Mouse (Mus musculus) megakaryocyte progenitor cell, adult 5-6 weeks (primary cell): ENCODE data around the gene C1qtnf2. TPM values are rescaled to one million over a fixed set of nuclear protein-coding genes. Genes with fewer than 3 reads are reported as not detected.

Experiments used
- ATAC-seq: replicated peaks from 2 replicates; pipeline ENCODE4 v1.8.0; 2016; ENCODE audit warnings: mild to moderate bottlenecking, moderate TSS enrichment, inconsistent platforms; ENCODE audit not compliant: poor library complexity
- total RNA-seq, 2 experiments: library from RNA; stranded (forward) in 1 of 2; stranded (reverse) in 1 of 2; fragments of 157-497, 149-512 nt in 1 of 2; fragments of 200-1000 nt in 1 of 2; gene quantifications; 2 replicates each; pipeline versions ENCODE4 v1.2.3 to v1.2.4; 2015 to 2017

C1qtnf2 gene
- not detected in 2 replicates for total RNA-seq (2015)
- not detected in 2 replicates for total RNA-seq (2017)

DNA sequence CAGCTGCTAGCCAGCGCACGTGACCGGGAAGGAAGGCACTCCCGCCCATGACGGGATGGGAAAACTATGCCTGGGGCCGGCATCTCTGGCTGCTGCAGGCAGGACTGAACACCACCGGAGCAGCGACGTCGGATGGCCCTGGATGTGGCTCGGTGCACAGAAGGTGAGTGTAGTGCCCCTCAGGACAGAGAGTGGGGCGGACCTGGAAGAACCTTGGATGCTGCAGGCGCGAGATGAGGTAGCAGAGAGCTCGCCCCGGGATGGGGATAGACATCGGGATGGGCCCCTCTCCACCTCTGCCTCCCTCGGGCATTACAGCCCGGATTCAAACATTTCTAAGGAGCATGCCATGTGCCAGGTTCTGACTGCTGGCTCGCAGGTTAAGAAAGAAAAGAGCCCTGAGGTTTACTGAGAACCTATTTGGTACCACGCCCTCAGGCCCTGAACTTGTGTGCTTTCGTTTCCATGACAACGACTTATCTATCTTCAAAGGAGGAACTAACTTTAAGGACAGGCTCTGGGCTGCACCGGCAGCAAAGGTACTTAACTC, at the start of gene C1qtnf2:
Gene C1qtnf2 (plus strand): TSS at position 52 of the 550 bp plus-strand sequence.
- ATAC-seq = peak; percentile 93

GRCm38 (mm10) chr11:43424386-43424785, 49.7 kb upstream of the C1qtnf2 start:
- ATAC-seq = peak; percentile 25; the same call in 1 of the 2 replicates

- ATAC-seq = no peak
These were observed 48.8 kb upstream of the C1qtnf2 start for GRCm38 (mm10) chr11:43425166-43425709.

DNA sequence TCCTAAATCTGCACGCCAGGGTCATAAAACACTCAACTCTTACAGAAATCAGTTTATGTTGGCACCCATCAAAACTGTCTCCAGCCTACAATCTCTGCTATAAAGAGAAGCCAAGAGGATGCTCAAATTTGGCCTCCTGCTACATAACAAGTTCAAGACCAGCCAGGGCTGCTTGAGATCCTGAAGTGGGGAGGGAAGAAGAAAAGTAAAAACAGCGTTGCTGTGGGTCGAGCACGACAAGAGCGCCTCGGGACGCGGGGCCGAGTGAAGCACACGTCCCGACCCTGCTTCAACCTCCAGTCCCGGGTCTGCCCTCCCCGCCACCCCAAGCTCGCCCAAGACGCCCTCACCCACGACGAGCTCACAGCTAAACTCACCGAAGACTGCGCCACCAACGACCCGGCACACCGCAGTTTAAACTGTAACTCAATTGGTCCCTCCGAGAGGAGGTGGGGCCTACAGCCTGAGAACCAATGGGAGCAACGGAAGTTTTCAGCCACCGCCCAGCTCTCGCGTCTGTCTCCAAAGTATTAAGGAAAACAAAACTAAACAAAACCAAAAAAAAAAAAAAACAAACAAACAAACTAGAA, 48.2 kb upstream of the C1qtnf2 start, which contains the start of gene Pttg1:
Gene Pttg1 (minus strand): TSS at position 428 of the 590 bp plus-strand sequence.
- peak; percentile 99 for ATAC-seq

- ATAC-seq = peak; percentile 25; the same call in 1 of the 2 replicates
These were observed 47.6 kb upstream of the C1qtnf2 start for GRCm38 (mm10) chr11:43426414-43426884.

DNA sequence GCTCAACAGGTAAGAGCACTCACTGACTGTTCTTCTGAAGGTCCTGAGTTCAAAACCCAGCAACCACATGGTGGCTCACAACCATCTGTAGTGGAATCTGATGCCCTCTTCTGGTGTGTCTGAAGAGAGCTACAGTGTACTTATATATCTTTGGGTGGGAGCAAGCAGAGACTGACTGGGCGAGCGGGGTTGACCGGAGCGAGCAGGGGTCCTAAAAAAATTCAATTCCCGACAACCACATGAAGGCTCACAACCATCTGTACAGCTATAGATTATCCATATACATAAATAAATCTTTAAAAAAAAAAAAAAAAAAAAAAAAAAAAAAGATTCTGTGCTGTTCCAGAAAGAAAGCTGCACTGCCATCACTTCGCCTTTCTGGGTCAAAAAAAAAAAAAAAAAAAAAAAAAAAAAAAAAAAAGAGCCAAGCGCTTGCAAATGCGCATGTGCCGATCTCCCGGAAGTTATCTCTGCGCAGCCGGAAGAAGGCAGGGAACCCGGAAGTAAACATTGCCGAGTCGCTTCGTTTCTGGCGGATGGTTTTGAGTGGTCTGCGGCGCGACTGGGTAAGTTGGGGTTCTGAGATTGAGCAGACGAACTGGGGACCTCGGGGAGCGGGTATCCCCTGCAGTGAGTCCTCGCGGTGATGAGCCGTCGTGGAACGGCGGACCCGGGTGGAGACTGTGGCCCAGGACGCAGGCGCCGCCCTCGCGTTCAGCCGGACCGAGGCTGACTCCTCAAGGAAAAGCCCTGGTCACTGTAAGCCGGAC, 40.6 kb upstream of the C1qtnf2 start, which contains the start of gene Slu7:
Gene Slu7 (plus strand): TSS at position 491 of the 770 bp plus-strand sequence.
- ATAC-seq = peak; percentile 94

DNA sequence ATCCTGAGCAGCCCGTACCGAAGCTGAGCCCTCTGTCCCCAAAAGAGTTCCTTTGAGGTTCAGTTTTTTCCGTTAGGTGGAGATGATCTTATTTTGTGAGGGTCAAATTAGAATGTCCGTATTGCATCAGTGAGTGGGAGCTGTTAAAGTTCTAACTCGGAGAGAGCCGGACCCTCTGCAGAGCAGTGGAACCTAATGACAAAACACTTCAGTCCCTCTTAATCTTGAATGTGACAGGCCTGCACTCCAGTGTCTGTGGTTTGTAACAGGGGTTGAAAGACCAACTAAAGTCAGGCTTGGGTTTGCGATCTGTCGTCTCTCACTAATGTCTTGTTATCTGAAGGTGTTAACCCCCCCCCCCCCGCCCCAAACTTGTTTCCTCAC, 40.1 kb upstream of the C1qtnf2 start:
- ATAC-seq = peak; percentile 43

GRCm38 (mm10) chr11:43441121-43441520, 33.0 kb upstream of the C1qtnf2 start:
- ATAC-seq = no peak

DNA sequence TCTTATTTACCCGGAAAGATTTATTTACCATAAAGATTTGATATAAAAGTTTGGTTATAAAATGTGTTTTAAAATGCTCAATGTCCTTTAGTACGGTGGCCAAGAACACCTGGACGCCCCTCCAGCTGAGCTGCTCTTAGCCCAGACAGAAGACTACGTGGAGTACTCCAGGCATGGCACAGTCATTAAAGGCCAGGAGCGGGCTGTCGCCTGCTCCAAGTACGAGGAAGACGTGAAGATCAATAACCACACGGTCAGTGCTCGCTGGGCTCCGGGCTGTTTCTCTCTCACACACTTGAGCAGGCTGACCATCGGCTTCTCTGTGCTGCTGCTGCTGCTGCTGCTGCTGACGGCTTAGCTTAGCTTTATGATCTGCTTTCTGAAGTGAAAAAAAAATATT, 30.9 kb upstream of the C1qtnf2 start:
- no peak for ATAC-seq

GRCm38 (mm10) chr11:43449916-43450315, 24.2 kb upstream of the C1qtnf2 start:
- ATAC-seq = no peak

- ATAC-seq = peak; percentile 94
These were observed 22.8 kb upstream of the C1qtnf2 start for GRCm38 (mm10) chr11:43451322-43451721.

DNA sequence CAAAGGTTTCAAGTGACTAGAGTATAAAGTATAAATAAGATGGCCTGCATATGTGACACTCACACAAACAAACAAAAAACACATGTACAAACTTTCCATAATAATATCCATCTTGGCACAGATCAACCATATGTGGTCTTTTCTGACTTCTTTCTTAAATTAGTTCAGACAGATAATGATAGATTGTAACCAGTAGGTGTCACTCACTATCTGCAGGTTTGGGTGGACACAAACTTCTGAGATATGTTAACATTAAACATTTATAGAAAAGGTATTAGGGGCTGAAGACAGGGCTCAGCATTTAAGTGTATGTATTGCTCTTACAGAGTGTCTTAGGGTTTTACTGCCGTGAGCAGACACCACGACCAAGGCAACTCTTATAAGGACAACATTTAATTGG, 21.8 kb upstream of the C1qtnf2 start:
- ATAC-seq = no peak

DNA sequence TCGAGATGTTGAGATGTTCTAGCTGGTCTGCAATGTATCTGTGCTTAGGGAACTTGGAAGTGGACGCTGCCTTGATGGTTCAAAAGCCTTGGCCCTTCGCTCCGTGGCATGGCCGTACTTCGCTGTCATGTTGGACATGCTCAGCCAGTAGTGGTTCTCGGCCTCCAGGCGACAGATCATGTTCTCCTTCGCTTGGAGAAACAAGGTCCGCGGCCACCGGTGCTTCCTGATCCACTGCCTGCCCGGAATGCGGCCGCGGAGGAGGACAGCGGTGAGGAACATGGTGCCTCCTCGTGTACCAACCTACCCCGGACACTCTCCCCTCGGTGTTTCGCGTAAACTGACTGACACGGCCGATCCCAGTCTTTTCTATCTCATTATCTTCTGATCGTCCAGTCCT, 10.9 kb upstream of the C1qtnf2 start:
- ATAC-seq = no peak

DNA sequence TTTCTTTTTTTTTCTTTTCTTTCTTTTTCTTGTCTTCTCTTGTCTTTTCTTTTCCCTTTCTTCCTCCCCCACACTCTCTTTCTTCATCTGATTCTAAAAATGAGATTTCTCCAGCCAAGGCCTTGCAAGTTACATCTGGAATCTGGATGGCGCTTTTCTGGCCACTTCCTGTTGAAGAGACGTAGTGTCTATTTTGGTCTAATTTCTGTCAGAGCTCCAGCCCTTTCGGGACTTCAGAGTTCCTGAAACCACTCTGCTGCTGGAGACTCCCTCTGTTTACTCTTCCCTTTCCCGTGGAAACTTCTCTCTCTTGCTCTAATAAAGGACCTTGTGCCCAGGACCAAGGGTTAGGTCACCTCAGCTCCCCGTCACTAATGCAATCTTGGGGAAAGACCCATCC, 4.0 kb upstream of the C1qtnf2 start:
- no peak for ATAC-seq

DNA sequence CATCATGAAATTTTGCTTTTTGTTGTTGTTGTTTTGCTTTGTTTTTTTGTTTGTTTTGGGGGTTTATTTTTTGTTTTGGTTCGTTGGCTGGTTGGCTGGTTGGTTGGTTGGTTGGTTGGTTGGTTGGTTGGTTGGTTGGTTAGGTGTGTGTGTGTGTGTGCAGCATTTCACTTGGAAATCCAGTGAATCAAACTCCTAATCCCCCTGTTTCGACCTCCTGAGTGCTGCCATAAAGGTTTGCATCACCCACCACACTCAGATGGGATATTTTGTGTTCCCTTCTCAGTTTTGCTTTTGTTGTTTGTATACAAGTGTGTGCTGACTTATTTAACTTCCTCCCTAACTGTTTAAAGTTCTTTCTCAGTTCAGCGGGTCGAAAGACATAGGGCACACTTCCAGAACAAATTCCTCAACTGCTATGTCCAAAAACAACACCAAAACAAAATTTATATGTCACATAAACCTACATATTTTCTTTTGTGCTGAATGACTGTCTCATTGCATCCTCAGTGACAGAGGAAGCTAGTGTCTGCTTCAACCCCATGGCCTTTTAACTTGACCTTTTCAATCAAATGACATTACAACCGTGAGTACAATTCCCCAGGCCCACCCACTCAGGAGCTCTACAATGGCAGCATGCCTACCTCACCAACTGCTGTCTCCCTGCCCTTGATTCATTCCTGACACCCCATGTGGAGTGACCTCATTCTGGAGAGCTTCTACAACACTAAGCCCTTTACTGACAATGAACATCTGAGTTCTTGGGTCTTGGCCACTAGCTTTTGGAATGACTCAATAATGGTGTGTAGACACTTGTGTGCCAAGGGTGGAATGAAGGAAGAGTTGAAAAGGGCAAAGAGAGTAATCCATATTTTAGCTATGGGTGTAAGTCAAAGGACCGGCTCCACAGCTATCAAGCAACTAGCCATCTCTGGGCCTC, 2.9 kb upstream of the C1qtnf2 start:
- no peak for ATAC-seq

DNA sequence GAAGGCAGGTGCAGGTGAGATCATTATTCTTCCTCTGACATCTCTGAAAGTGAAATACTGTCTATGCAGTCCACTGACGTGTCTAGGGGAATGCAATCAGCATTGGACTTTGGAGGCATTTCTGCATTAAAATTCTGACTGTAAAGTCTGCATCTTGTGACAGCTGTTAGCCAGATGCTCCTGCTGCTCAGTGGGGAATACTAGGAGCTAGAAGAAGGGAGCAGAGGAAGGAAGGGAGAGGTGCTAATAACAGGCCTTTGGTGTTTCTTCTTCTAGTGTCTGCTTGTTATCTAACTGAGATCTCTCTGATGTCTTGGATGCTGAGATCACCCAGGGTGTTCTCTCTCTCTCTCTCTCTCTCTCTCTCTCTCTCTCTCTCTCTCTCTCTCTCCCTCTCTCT, 961 bp upstream of the C1qtnf2 start:
- ATAC-seq = no peak

GRCm38 (mm10) chr11:43473635-43474224, 346 bp upstream of the C1qtnf2 start:
- ATAC-seq = no peak

GRCm38 (mm10) chr11:43479376-43479775, 5.3 kb downstream of the C1qtnf2 start:
- ATAC-seq = no peak

- ATAC-seq = no peak
These were observed 6.5 kb downstream of the C1qtnf2 start for GRCm38 (mm10) chr11:43480561-43480960.
